Mouse (Mus musculus) spleen, adult 2 months (tissue): ENCODE data around the gene Ppp2r5e.

ENCODE experiments used
- CTCF ChIP-seq: fragments of 200-500 bp; IDR thresholded peaks from 2 replicates; pipeline ENCODE4 v1.5.1; 2011; ENCODE audit warnings: mild to moderate bottlenecking, inconsistent platforms; ENCODE audit not compliant: insufficient read depth, insufficient read length, insufficient replicate concordance; ENCODE audit errors: extremely low read depth
- POLR2A ChIP-seq: fragments of 200-500 bp; IDR thresholded peaks from 2 replicates; pipeline ENCODE4 v1.6.1; 2011; ENCODE audit warnings: low read depth, low read length, inconsistent platforms

DNA sequence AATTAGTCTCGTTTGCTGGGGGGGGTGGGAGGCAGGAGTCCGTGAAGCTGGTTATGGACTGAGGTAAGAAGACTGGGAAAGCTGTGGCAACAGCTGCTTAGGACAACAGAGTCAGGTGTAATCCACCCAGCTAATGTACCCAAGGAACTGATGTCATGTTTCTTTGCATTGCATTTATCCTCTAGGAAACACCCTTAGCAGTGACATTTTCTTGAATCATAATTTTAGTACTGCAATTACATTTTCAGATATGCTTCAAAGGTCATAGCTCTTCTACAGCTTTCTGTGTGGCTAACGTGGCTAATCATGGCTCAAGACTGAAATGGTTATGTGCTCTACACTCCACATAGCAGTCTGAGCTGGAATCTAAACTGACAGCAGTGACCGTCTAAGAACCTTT lies 2.9 kb upstream of the Ppp2r5e start:
- TF ChIP-seq CTCF (no peak), POLR2A (no peak)
